Mouse (Mus musculus) lung, embryonic 16.5 days (tissue): ENCODE results near the gene Fut1. TPM values are rescaled to one million over a fixed set of nuclear protein-coding genes. Genes with fewer than 3 reads are reported as not detected.
A peak's percentile ranks its signal among the peaks of the same experiment; 100 is the strongest.

Experiments used
- ATAC-seq: fragments of 200-750 bp; cut with Nextera tagmentation; 2 replicates; pipeline ENCODE4 v1.8.0; 2017; ENCODE audit warnings: low read depth, mild to moderate bottlenecking, moderate library complexity
- H3K27ac ChIP-seq: fragments of 300-500 bp; sonication (generic); 2 replicates; pipeline ENCODE4 v1.5.1; 2014; ENCODE audit warnings: mild to moderate bottlenecking, control low read depth, low read length
- H3K27me3 ChIP-seq: fragments of 300-500 bp; sonication (generic); 2 replicates; pipeline ENCODE4 v1.6.1; 2014; ENCODE audit warnings: low read depth, low read length, mixed read lengths; ENCODE audit not compliant: control insufficient read depth, insufficient read depth
- H3K36me3 ChIP-seq: fragments of 300-500 bp; sonication (generic); 2 replicates; pipeline ENCODE4 v1.6.1; 2014; ENCODE audit warnings: low read length; ENCODE audit not compliant: control insufficient read depth, insufficient read depth
- H3K4me1 ChIP-seq: fragments of 300-500 bp; sonication (generic); replicated peaks from 2 replicates; pipeline ENCODE4 v1.6.1; 2014; ENCODE audit warnings: low read length, mixed read lengths; ENCODE audit not compliant: control insufficient read depth, insufficient read depth
- H3K4me2 ChIP-seq: fragments of 300-500 bp; sonication (generic); 2 replicates; pipeline ENCODE4 v1.6.1; 2014; ENCODE audit warnings: low read depth, low read length, control low read depth
- H3K4me3 ChIP-seq: fragments of 300-500 bp; sonication (generic); 2 replicates; pipeline ENCODE4 v1.5.1; 2014; ENCODE audit warnings: mild to moderate bottlenecking, low read length, control low read depth
- H3K9ac ChIP-seq: fragments of 300-500 bp; sonication (generic); 2 replicates; pipeline ENCODE4 v1.6.1; 2014; ENCODE audit warnings: low read length, control low read depth
- H3K9me3 ChIP-seq: fragments of 300-500 bp; sonication (generic); 2 replicates; pipeline ENCODE4 v1.6.1; 2016; ENCODE audit warnings: low read length; ENCODE audit not compliant: control insufficient read depth
- whole genome bisulfite sequencing: fragments of 180-500 bp; shearing (Covaris S2); extraction: QIAGEN DNeasy Blood & Tissue Kit; methylation state at CpG from one replicate; pipeline ENCODE4 v1.1.7; 2014; 5-methylcytosine and 5-hydroxymethylcytosine counted together
- polyA plus RNA-seq: library from polyadenylated mRNA; unstranded; fragments of >200 nt; fragmentation: Nextera tagmentation; extraction: Ambion mirVana; gene quantifications from 2 replicates; pipeline ENCODE4 v1.2.1, GENCODE M21; 2015

The Fut1 gene
- polyA plus RNA-seq, 1 experiment from 2014 or later: 0.70 TPM

DNA sequence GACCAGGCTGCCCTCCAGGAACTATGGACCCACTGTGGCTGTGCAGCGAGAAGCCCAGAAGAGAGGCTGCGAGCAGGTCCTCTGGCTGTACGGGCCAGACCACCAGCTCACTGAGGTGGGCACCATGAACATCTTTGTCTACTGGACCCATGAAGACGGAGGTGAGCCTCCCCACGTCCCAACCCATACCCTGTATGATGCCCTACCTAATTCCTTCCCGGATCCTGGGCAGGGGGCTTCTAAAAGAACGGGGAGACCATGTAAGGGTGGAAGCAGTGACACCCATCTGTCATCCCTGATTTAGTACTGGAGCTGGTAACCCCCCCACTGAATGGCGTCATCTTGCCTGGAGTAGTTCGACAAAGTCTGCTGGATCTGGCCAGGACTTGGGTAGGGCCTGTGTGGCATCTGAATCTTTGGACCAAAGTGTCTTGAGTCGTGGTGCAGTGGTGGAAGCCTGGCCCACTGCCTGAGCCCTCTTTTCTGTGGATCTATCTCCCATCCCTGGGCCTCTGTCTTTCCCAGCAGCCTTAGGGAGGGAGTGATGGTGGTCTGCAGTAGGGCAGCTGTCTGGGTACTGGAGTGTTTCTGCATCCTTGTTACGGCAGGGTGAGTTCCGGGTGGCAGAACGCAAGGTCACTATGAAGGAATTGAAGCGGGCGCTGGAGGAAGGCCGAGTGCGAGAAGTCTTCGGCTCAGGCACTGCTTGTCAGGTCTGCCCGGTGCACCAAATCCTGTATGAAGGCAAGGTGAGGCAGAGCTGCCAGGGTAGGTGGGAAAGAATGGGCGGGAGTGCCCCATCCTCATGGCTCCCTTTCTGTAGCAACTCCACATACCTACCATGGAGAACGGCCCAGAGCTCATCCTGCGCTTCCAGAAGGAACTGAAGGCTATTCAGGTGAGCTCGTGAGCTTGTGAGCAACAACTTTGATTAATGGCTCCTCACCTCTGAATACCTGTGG, 29.2 kb upstream of the Fut1 start:
- Histone ChIP-seq H3K4me3 (no peak overlapping the region), H3K4me1 (peaks cover 4% of the 10 kb centered on the region), H3K27ac (no peak overlapping the region), H3K9me3 (no peaks in the 10 kb centered on the region), H3K36me3 (peaks cover 10% of the 10 kb centered on the region), H3K4me2 (no peak overlapping the region), H3K27me3 (no peaks in the 10 kb centered on the region), H3K9ac (no peak overlapping the region)
- ATAC-seq: no peak
- WGBS: 92% methylated on average over 23 of the region's 23 CpGs

DNA sequence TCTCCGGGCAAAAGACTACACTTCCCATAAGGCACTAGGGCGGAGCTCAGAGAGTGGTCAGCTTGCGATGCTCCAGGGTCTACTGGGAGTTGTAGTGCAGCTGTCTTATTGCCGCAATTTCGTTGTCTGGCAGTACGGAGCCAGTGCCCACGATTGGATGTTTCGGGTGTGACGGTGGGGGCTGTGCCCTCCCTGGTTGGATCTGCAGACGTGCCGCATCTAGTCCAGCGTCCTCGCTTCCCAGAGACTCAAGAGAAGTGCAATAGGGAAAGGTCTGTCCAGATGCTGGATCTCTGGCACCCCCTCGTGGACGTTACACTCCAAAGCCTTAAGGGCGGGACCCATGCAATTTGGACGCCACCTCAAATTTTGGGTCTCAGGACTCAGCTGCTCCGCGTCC, 27.9 kb upstream of the Fut1 start:
- H3K4me2 ChIP-seq: peak overlapping the region; percentile 63
- H3K9me3 ChIP-seq: no peaks in the 10 kb centered on the region
- H3K9ac ChIP-seq: peak overlapping the region; percentile 59
- 4% methylated on average over 19 of the region's 19 CpGs for WGBS
- no peak overlapping the region for H3K27ac ChIP-seq
- ATAC-seq: peak; percentile 99
- peaks cover 9% of the 10 kb centered on the region for H3K36me3 ChIP-seq
- no peaks in the 10 kb centered on the region for H3K27me3 ChIP-seq
- H3K4me3 ChIP-seq: peak overlapping the region; percentile 47
- H3K4me1 ChIP-seq: peaks cover 4% of the 10 kb centered on the region

DNA sequence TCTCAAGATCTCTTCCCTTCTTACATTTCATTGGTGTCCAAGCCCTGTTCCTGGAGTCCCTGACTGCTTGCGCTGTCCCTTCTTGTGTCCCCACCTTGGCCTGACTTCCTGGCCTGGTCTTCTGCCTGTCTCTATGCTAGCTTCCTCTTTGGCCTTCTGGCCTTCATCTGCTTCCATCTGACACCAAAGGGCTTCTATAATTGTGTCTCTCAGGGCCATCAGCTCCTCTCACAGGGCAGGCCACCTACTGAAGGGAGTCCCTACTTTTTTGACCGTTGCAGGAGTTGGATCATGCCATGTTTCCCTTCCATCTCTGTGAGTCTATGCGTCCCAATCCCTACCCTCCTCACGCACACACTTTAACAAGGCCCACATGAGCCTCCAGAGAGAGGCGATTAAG, 27.2 kb upstream of the Fut1 start:
- WGBS: 96% methylated on average over 5 of the region's 5 CpGs
- Histone ChIP-seq H3K9me3 (no peaks in the 10 kb centered on the region), H3K27ac (no peak overlapping the region), H3K27me3 (no peaks in the 10 kb centered on the region), H3K4me2 (no peak overlapping the region), H3K4me1 (peaks cover 4% of the 10 kb centered on the region), H3K36me3 (peaks cover 9% of the 10 kb centered on the region), H3K9ac (no peak overlapping the region), H3K4me3 (no peak overlapping the region)
- ATAC-seq: no peak

DNA sequence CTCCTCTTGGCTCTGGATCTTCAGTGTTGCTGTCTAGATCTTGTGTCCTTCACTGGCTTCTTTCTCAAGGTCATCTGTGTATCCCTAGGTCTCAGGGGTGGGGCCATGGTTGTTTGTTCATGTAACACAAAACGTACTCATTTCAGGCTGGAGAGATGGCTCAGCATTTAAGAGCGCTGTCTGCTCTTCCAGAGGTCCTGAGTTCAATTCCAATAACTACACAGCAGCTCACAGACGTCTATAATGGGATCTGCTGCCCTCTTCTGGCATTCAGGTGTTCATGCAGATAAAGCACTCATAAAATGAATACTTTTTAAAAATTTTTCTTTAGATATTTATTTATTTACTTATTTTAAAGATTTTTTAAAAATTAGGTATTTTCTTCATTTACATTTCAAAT, 26.2 kb upstream of the Fut1 start:
- ATAC-seq: no peak
- peaks cover 3% of the 10 kb centered on the region for H3K36me3 ChIP-seq
- WGBS: 63% methylated on average over 3 of the region's 3 CpGs
- H3K27me3 ChIP-seq: no peaks in the 10 kb centered on the region
- no peak overlapping the region for H3K4me2 ChIP-seq
- H3K9me3 ChIP-seq: no peaks in the 10 kb centered on the region
- H3K27ac ChIP-seq: no peak overlapping the region
- no peak overlapping the region for H3K9ac ChIP-seq
- peaks cover 4% of the 10 kb centered on the region for H3K4me1 ChIP-seq
- no peak overlapping the region for H3K4me3 ChIP-seq

DNA sequence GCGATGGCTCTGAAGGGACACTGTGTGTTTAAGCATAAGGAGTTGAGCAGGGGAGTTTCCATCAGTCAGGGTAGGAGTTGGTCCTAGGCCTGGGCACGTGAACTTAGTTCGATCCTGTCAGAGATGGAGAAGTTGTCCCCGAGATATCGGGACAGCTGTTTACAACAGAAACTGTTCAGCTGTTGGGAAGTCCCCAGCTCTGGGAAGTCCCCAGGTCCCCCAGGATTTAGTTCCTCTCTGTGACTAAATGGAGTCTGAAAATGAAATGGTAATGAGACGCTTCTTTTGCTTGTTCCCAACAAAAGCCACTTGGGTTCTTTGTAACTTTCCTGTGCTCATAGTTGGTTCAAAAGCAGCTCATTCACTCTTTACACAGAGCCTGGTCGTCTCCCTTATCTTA, 25.2 kb upstream of the Fut1 start:
- H3K4me1 ChIP-seq: peaks cover 4% of the 10 kb centered on the region
- WGBS: 62% methylated on average over 7 of the region's 7 CpGs
- H3K9ac ChIP-seq: no peak overlapping the region
- H3K27me3 ChIP-seq: no peaks in the 10 kb centered on the region
- no peak for ATAC-seq
- no peaks in the 10 kb centered on the region for H3K9me3 ChIP-seq
- H3K36me3 ChIP-seq: no peaks in the 10 kb centered on the region
- no peak overlapping the region for H3K27ac ChIP-seq
- H3K4me3 ChIP-seq: no peak overlapping the region
- no peak overlapping the region for H3K4me2 ChIP-seq

DNA sequence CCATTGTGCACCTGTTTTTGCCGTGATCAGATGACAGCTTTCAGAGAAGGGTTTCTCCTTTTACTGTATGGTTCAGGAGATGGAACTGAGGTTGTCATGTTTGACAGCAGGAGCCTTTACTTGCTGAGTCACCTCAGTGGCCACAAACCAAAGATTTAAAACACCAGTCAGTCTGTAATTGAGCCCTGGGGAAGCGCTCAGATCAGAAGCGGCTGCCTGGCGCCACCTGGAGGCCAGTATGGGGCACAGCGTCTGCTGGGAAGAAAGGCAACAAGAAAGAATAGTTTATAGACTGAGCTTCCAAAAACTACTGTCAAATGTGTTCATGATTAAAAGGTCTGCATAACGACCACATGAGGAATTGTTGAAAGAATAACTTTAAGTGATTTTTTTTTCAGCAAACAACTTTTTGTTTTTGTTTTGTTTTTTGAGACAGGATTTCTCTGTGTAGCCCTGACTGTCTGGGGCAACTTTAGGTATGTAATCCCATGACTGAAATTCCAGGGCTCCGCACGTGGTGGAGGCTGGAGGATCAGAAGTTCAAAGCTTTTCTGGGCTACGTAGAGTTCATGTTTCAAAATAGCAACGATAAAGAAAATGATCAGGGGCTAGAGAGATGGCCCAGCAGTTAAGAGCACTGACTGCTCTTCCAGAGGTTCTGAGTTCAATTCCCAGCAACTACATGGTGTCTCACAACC, 23.8 kb upstream of the Fut1 start:
- Histone ChIP-seq H3K4me1 (peaks cover 4% of the 10 kb centered on the region), H3K4me2 (no peak overlapping the region), H3K36me3 (no peaks in the 10 kb centered on the region), H3K9me3 (no peaks in the 10 kb centered on the region), H3K27ac (no peak overlapping the region), H3K27me3 (no peaks in the 10 kb centered on the region), H3K9ac (no peak overlapping the region), H3K4me3 (no peak overlapping the region)
- ATAC-seq: no peak
- 19% methylated on average over 10 of the region's 10 CpGs for WGBS

DNA sequence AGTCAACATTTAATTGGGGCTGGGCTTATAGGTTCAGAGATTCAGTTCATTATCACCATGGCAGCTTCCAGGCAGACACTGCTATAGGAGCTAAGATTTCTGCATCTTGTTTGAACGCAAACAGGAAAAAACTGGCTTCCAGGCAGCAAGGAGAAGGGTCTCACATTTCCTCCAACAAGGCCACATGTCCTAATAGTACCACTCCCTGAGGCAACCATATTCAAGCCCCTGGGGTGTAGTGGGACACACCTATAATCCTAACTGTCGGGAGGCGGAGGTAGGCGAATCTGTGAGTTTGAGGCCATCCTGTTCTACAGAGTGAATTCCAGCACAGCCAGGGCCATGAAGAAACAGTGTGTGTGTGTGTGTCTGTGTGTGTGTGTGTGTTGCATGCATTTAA, 21.9 kb upstream of the Fut1 start:
- Histone ChIP-seq H3K4me2 (no peak overlapping the region), H3K9ac (no peak overlapping the region), H3K9me3 (no peaks in the 10 kb centered on the region), H3K4me3 (no peak overlapping the region), H3K27me3 (no peaks in the 10 kb centered on the region), H3K36me3 (no peaks in the 10 kb centered on the region), H3K27ac (no peak overlapping the region), H3K4me1 (no peaks in the 10 kb centered on the region)
- no peak for ATAC-seq
- WGBS: 78% methylated on average over 4 of the region's 4 CpGs

DNA sequence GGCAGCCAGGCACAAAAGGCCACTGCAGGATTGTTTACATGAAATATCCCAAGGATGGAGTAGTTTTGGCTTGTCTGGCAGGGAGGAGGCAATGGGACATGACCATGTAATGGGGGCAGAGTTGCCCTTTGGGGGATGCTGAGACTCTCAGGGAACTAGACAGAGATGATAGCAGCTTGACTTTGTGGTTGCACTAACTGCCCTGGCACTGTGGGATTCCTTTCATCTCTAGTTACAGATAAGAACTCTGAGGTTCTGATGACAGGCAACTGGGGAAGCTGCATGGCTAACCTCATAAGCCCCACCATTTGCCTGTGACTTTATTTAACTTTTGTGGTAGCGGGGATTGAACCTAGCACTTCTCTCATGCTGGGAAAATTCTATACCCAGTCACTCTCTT, 21.0 kb upstream of the Fut1 start:
- no peak overlapping the region for H3K4me3 ChIP-seq
- WGBS: 65% methylated on average over 1 of the region's 1 CpGs
- no peak overlapping the region for H3K4me2 ChIP-seq
- H3K27ac ChIP-seq: no peak overlapping the region
- no peaks in the 10 kb centered on the region for H3K9me3 ChIP-seq
- H3K9ac ChIP-seq: no peak overlapping the region
- ATAC-seq: no peak
- no peaks in the 10 kb centered on the region for H3K27me3 ChIP-seq
- H3K36me3 ChIP-seq: no peaks in the 10 kb centered on the region
- H3K4me1 ChIP-seq: no peaks in the 10 kb centered on the region

DNA sequence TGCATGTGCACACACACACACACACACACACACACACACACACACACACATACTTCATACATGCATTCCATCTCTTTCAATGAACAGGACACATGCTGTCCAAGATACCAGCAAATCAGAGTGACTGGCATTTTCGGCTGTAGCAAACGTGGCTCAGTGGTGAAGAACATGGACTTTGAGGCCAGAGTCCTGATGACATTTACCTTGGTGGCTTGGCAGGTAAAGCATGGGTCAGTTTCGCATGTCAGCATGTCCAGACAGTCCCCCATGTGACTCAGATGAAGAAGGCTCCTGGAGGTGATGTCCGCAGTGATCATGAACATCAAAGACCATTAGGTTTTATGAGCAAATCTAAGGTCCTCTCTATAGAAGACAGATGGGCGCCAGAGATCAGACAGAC, 20.1 kb upstream of the Fut1 start:
- H3K9ac ChIP-seq: no peak overlapping the region

More for the DNA sequence above, 20.1 kb upstream of the Fut1 start:
- no peak overlapping the region for H3K4me2 ChIP-seq
- H3K27ac ChIP-seq: no peak overlapping the region
- H3K27me3 ChIP-seq: no peaks in the 10 kb centered on the region
- ATAC-seq: no peak
- H3K4me1 ChIP-seq: no peaks in the 10 kb centered on the region
- 82% methylated on average over 5 of the region's 5 CpGs for WGBS
- no peak overlapping the region for H3K4me3 ChIP-seq
- H3K9me3 ChIP-seq: no peaks in the 10 kb centered on the region
- H3K36me3 ChIP-seq: no peaks in the 10 kb centered on the region
